In genomic region chr12:102242076-102242722, GRCm38 (mm10) we compare ENCODE assay signal across 11 mouse cellular contexts. TPM values are rescaled to one million over a fixed set of nuclear protein-coding genes. Genes with fewer than 3 reads are reported as not detected.
DNase-seq lines count a peak whose midpoint lies in the region; ATAC-seq and TF ChIP-seq lines count a peak whose summit lies in the region.
"Had no signal": no experiment of that assay in that cellular context is flagged by ENCODE, and none has a peak within 500 bp of the region (broad histone marks: within the 10 kb centered on the region; RNA-seq: fewer than 3 reads in every experiment).

No protein-coding gene starts in this region.

- no peaks in the 10 kb centered on the region for H3K36me3 ChIP-seq in hindbrain, embryonic 13.5 days
- H3K36me3 ChIP-seq in hindbrain, embryonic 14.5 days (replicated peaks; ENCODE audit: control insufficient read depth, insufficient read depth) = no peaks in the 10 kb centered on the region
- H3K36me3 ChIP-seq in lung, postnatal 0 days (ENCODE audit: insufficient read depth, low read length) = no peaks in the 10 kb centered on the region
- H3K36me3 ChIP-seq: embryonic facial prominence, embryonic 12.5 days; liver, embryonic 15.5 days had no signal

- H3K4me3 ChIP-seq in hindbrain, embryonic 13.5 days = no peak overlapping the region
- H3K4me3 ChIP-seq in hindbrain, embryonic 14.5 days (replicated peaks; ENCODE audit: low read length) = no peak overlapping the region
- no peak overlapping the region for H3K4me3 ChIP-seq in lung, postnatal 0 days (ENCODE audit: low read depth, low read length)
- H3K4me3 ChIP-seq: embryonic facial prominence, embryonic 12.5 days; liver, embryonic 15.5 days had no signal

- H3K4me2 ChIP-seq in hindbrain, embryonic 13.5 days = no peak overlapping the region
- no peak overlapping the region for H3K4me2 ChIP-seq in hindbrain, embryonic 14.5 days (replicated peaks)
- H3K4me2 ChIP-seq in lung, postnatal 0 days (replicated peaks; ENCODE audit: low read depth, low read length) = no peak overlapping the region
- H3K4me2 ChIP-seq: embryonic facial prominence, embryonic 12.5 days; liver, embryonic 15.5 days had no signal

- no peaks in the 10 kb centered on the region for H3K9me3 ChIP-seq in hindbrain, embryonic 13.5 days
- no peaks in the 10 kb centered on the region for H3K9me3 ChIP-seq in hindbrain, embryonic 14.5 days (ENCODE audit: control insufficient read depth, low read length)
- no peaks in the 10 kb centered on the region for H3K9me3 ChIP-seq in lung, postnatal 0 days (ENCODE audit: low read length)
- H3K9me3 ChIP-seq: embryonic facial prominence, embryonic 12.5 days; liver, embryonic 15.5 days had no signal

- H3K4me1 ChIP-seq in hindbrain, embryonic 13.5 days (replicated peaks) = 0 out of 2 replicates have a peak, but pooled peaks cover 10% of the 10 kb centered on the region
- no peaks in the 10 kb centered on the region for H3K4me1 ChIP-seq in hindbrain, embryonic 14.5 days (replicated peaks; ENCODE audit: control insufficient read depth, insufficient read depth, low read length)
- H3K4me1 ChIP-seq in lung, postnatal 0 days (ENCODE audit: insufficient read depth, low read depth, low read length) = no peaks in the 10 kb centered on the region
- H3K4me1 ChIP-seq: liver, embryonic 15.5 days had no signal

- no peak overlapping the region for H3K27ac ChIP-seq in hindbrain, embryonic 13.5 days
- no peak overlapping the region for H3K27ac ChIP-seq in hindbrain, embryonic 14.5 days
- H3K27ac ChIP-seq in lung, postnatal 0 days (ENCODE audit: low read length) = no peak overlapping the region
- H3K27ac ChIP-seq: embryonic facial prominence, embryonic 12.5 days; liver, embryonic 15.5 days had no signal

- H3K9ac ChIP-seq in hindbrain, embryonic 13.5 days = no peak overlapping the region
- no peak overlapping the region for H3K9ac ChIP-seq in hindbrain, embryonic 14.5 days
- no peak overlapping the region for H3K9ac ChIP-seq in lung, postnatal 0 days (replicated peaks; ENCODE audit: low read depth)
- H3K9ac ChIP-seq: embryonic facial prominence, embryonic 12.5 days; liver, embryonic 15.5 days had no signal

- TF ChIP-seq EP300 in lung, postnatal 0 days (IDR thresholded peaks at IDR 0.05) = no peak

- 64% methylated on average over 6 of the region's 6 CpGs for WGBS in hindbrain, embryonic 13.5 days
- WGBS in hindbrain, embryonic 14.5 days = 56% methylated on average over 6 of the region's 6 CpGs
- WGBS in lung, postnatal 0 days = 47% methylated on average over 6 of the region's 6 CpGs

- DNase-seq in hindbrain, embryonic 14.5 days (ENCODE audit: low spot score) = no peak
- peak; percentile 84 for DNase-seq in R1 (ENCODE audit: low read depth, low spot score)
- peak; percentile 6 for DNase-seq in forelimb bud, embryonic 11.5 days (ENCODE audit: low read depth, low spot score)
- DNase-seq in lung, postnatal 0 days (ENCODE audit: low spot score) = peak; percentile 40
- DNase-seq in right cerebral cortex, postnatal 4 days = no peak
- DNase-seq in frontal cortex, postnatal 14 days (ENCODE audit: low spot score in 2 of 2) = no peak
- DNase-seq in right cerebral cortex, postnatal 14 days = no peak
- DNase-seq: thymus, postnatal 14 days had no signal

- peak; percentile 68; the same call in 1 of the 2 replicates for ATAC-seq in hindbrain, embryonic 13.5 days (ENCODE audit: low FRiP score)
- ATAC-seq in hindbrain, embryonic 14.5 days (ENCODE audit: low FRiP score) = no peak
- ATAC-seq in lung, postnatal 0 days = peak; percentile 62

- TF ChIP-seq CTCF in lung, postnatal 0 days (IDR thresholded peaks at IDR 0.05) = no peak

- H3K27me3 ChIP-seq in hindbrain, embryonic 13.5 days = no peaks in the 10 kb centered on the region
- H3K27me3 ChIP-seq in hindbrain, embryonic 14.5 days (ENCODE audit: control insufficient read depth, insufficient read depth, low read length) = no peaks in the 10 kb centered on the region
- H3K27me3 ChIP-seq in lung, postnatal 0 days (replicated peaks; ENCODE audit: insufficient read depth, low read length) = no peaks in the 10 kb centered on the region
- H3K27me3 ChIP-seq: embryonic facial prominence, embryonic 12.5 days; liver, embryonic 15.5 days had no signal

RNA-seq across cellular contexts. Expression of gene Rin3, which starts 40.6 kb away (rescaled TPM):
- 3.4 and 4.2 TPM in 2 replicates for polyA plus RNA-seq in hindbrain, embryonic 13.5 days (2015; fragmentation: Nextera tagmentation; extraction: Ambion mirVana)
- 2.7 and 3.1 TPM in 2 replicates for polyA plus RNA-seq in hindbrain, embryonic 14.5 days (2014; fragmentation: Nextera tagmentation; extraction: Ambion mirVana)
- polyA plus RNA-seq in lung, postnatal 0 days (2015; fragmentation: Nextera tagmentation; extraction: Ambion mirVana) = 17.7 and 19.3 TPM in 2 replicates

Comparison
In these comparisons a context has a peak if more than half of its experiments do, and no peak if none do; other contexts are left out.
1. DNase-seq: peak in R1 (single experiment), forelimb bud, embryonic 11.5 days (single experiment) and lung, postnatal 0 days (single experiment); none in hindbrain, embryonic 14.5 days (single experiment), right cerebral cortex, postnatal 4 days (single experiment), frontal cortex, postnatal 14 days (0 of 2) and right cerebral cortex, postnatal 14 days (single experiment).